Mouse (Mus musculus) stomach, embryonic 16.5 days (tissue): ENCODE results near the gene Hdac4. TPM values are rescaled to one million over a fixed set of nuclear protein-coding genes. Genes with fewer than 3 reads are reported as not detected.

Source experiments
- ATAC-seq: fragments of 200-750 bp; cut with Nextera tagmentation; 2 replicates; pipeline ENCODE4 v1.8.0; 2017; ENCODE audit warnings: moderate number of reproducible peaks, moderate TSS enrichment; ENCODE audit not compliant: insufficient read depth, low FRiP score
- H3K27ac ChIP-seq: fragments of 300-500 bp; sonication (generic); 2 replicates; pipeline ENCODE4 v1.5.1; 2014; ENCODE audit warnings: low read length
- H3K27me3 ChIP-seq: fragments of 300-500 bp; sonication (generic); 2 replicates; pipeline ENCODE4 v1.6.1; 2014; ENCODE audit warnings: low read length, control low read depth, mixed read lengths; ENCODE audit not compliant: control insufficient read depth, insufficient read depth
- H3K36me3 ChIP-seq: fragments of 300-500 bp; sonication (generic); 2 replicates; pipeline ENCODE4 v1.6.1; 2014; ENCODE audit warnings: low read length; ENCODE audit not compliant: control insufficient read depth, insufficient read depth
- H3K4me1 ChIP-seq: fragments of 300-500 bp; sonication (generic); 2 replicates; pipeline ENCODE4 v1.6.1; 2014; ENCODE audit warnings: low read length, control low read depth, mixed read lengths; ENCODE audit not compliant: control insufficient read depth, insufficient read depth
- H3K4me2 ChIP-seq: fragments of 300-500 bp; sonication (generic); 2 replicates; pipeline ENCODE4 v1.6.1; 2014; ENCODE audit warnings: low read depth, low read length, mixed read lengths
- H3K4me3 ChIP-seq: fragments of 300-500 bp; sonication (generic); replicated peaks from 2 replicates; pipeline ENCODE4 v1.5.1; 2014; ENCODE audit warnings: mild to moderate bottlenecking, low read length
- H3K9ac ChIP-seq: fragments of 300-500 bp; sonication (generic); 2 replicates; pipeline ENCODE4 v1.6.1; 2014; ENCODE audit warnings: low read length
- H3K9me3 ChIP-seq: fragments of 300-500 bp; sonication (generic); replicated peaks from 2 replicates; pipeline ENCODE4 v1.6.1; 2016; ENCODE audit warnings: low read length, control low read depth; ENCODE audit not compliant: control insufficient read depth
- WGBS: fragments of 180-500 bp; shearing (Covaris S2); extraction: QIAGEN DNeasy Blood & Tissue Kit; methylation state at CpG from one replicate; pipeline ENCODE4 v1.1.7; 2014; 5-methylcytosine and 5-hydroxymethylcytosine counted together
- polyA plus RNA-seq: library from polyadenylated mRNA; unstranded; fragments of >200 nt; fragmentation: Nextera tagmentation; extraction: Ambion mirVana; gene quantifications from 2 replicates; pipeline ENCODE4 v1.2.1, GENCODE M21; 2015

The Hdac4 gene
- polyA plus RNA-seq, 1 experiment from 2014 or later, result 15.7 TPM

DNA sequence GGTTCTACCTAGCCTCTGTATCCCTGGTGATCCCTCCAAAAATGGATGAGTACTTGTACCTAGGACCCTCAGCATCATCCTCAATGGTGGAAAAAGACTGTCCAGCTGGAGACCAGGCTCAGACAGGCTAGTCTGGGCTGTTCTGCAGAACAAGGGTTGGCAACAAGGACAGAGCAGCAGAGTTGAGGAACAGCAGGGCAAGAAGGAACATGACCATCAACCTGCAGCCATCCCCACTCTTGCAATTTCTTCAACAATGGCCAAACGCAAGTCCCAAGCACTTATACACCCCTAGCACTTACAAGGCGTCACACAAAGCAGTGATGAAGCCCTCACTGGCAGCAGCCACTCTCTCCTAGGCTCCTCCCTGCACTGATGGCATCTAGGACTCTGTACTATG lies 108.2 kb downstream of the Hdac4 start:
- Histone ChIP-seq H3K4me2 (no peak overlapping the region), H3K9me3 (no peaks in the 10 kb centered on the region), H3K27ac (no peak overlapping the region), H3K4me3 (no peak overlapping the region), H3K27me3 (no peaks in the 10 kb centered on the region), H3K36me3 (no peaks in the 10 kb centered on the region), H3K9ac (no peak overlapping the region), H3K4me1 (peaks cover 21% of the 10 kb centered on the region; the same call in 1 of the 2 replicates)
- no peak for ATAC-seq
- WGBS, result 64% methylated on average over 2 of the region's 2 CpGs

DNA sequence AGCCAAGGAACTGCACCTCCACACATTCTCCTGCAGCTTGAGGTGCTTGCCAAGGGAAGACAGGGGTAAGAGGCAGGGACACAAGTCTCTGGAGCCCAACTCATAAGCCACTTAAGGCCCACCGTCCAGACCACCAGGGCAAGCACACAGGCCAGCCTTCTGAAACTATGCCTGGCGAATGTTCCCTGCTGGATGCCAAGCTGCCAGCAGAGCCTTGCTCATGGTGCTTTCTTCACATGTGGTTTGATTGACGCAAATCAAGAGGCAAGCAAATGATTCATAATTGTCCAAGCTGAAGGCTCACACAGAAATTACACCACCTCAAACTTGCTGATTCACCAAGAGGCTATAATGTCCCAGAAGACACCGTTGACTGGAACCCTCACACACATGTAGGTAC lies 108.7 kb downstream of the Hdac4 start:
- Histone ChIP-seq H3K4me1 (peaks cover 21% of the 10 kb centered on the region; the same call in 1 of the 2 replicates), H3K4me2 (no peak overlapping the region), H3K27me3 (no peaks in the 10 kb centered on the region), H3K9ac (no peak overlapping the region), H3K36me3 (no peaks in the 10 kb centered on the region), H3K4me3 (no peak overlapping the region), H3K9me3 (no peaks in the 10 kb centered on the region), H3K27ac (no peak overlapping the region)
- 87% methylated on average over 4 of the region's 4 CpGs for WGBS
- ATAC-seq, result no peak

DNA sequence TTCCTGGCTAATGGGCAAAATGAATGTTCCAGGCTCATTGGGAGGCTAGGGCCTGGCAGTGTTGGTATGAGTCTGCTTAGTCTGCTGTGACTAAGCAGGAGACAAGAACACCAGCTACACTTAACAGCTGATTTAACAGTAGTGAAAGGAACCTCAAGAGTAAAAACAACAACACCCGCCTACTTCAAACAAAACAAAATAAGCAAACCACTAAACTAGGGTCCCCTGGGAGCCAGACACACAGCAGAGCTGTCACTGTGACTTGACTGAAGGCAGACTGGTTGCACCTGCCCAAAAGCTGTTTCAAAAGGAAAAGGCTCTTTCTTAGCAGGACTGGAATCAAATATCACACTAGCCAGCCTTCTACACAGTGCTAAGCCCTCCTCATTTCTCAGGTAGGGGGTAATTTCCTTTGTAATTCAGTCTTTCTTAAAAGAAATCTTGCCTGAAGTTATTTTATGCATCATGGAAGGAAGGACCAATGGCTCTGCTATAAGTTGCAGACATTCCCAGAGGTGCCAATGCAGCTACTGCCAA lies 109.2 kb downstream of the Hdac4 start:
- Histone ChIP-seq H3K9me3 (no peaks in the 10 kb centered on the region), H3K9ac (no peak overlapping the region), H3K27me3 (no peaks in the 10 kb centered on the region), H3K4me3 (no peak overlapping the region), H3K27ac (no peak overlapping the region), H3K4me2 (no peak overlapping the region), H3K4me1 (peaks cover 21% of the 10 kb centered on the region; the same call in 1 of the 2 replicates), H3K36me3 (no peaks in the 10 kb centered on the region)
- WGBS, result 73% methylated on average over 1 of the region's 1 CpGs
- ATAC-seq, result no peak

DNA sequence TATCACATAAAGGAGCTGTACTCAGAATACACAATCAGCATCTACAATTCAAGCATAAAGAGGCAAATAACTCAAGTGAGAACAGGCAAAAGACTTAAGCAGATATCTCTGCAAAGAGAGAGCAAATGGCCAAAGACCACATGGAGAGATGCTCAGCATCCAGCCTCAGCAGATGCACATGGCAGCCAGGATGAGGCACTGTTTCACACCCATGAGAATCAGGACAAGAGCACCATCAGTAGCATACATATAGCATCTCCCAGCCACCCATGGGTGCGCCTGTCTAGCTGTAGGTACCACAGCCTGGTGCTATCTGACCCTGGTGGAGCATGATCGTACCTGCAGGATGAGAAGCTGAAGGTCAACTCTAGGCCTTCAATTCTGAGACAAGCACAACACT lies 110.8 kb downstream of the Hdac4 start:
- Histone ChIP-seq H3K4me2 (no peak overlapping the region), H3K27me3 (no peaks in the 10 kb centered on the region), H3K9me3 (no peaks in the 10 kb centered on the region), H3K27ac (no peak overlapping the region), H3K36me3 (no peaks in the 10 kb centered on the region), H3K4me3 (no peak overlapping the region), H3K4me1 (peaks cover 27% of the 10 kb centered on the region), H3K9ac (no peak overlapping the region)
- no peak for ATAC-seq
- 90% methylated on average over 2 of the region's 2 CpGs for WGBS

DNA sequence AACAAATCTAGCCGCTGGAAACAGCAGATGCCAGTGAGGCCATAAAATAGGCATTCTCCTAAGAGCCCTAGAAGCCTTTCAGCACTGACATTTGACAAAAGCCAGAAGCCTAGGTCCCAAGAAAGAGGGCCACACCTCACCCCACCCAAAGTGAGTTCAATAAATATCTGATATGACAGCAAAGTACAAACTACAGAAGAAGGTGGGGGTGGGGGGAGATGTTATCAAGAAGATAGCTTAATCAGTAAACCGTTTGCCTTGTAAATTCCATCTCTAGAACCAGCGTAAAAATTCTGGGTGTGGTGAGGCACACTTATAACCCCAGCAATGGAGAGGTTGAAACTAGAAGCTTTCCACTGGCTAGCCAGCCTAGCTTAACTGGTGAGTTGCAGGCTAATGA lies 111.5 kb downstream of the Hdac4 start:
- no peaks in the 10 kb centered on the region for H3K36me3 ChIP-seq
- H3K27ac ChIP-seq, result 0 out of 2 replicates have a peak overlapping the region, but pooled peaks have one; percentile 2
- H3K27me3 ChIP-seq, result no peaks in the 10 kb centered on the region
- H3K9ac ChIP-seq, result no peak overlapping the region
- 21% methylated on average over 3 of the region's 3 CpGs for WGBS
- H3K9me3 ChIP-seq, result no peaks in the 10 kb centered on the region
- H3K4me1 ChIP-seq, result peaks cover 27% of the 10 kb centered on the region
- H3K4me3 ChIP-seq, result no peak overlapping the region
- H3K4me2 ChIP-seq, result no peak overlapping the region
- ATAC-seq, result peak; percentile 51; the same call in 1 of the 2 replicates

DNA sequence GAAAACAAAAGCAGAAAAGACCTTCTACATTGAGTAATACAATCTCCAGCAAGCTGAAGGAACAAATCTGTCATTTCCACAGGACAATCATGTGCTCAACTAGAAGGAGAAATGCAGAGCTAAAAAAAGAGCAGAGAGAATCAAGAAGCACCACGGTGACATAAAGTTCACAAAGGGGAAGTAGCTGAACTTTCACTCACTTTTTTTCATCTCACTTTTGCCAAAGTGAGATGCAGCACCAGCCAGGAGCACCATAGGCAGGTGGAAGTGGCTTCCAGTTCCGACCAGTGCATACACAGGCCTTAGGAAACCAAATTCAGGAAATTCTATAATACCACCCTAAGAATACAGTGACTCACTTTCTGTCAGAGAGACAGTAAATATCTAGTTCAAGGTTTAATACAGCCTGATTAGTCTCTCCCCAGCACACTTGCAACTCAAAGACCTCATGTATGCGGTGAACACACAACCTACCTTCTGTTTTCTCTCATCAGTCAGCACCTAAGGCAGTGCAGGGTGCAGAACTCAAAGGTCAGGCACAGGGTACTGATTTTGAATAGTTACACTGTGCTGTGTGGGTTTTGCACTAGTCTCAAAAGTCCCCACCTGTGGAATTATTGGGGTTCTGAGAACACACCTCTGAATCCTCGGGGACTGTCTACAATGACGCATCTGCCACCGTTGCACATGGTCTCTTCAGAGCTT lies 112.5 kb downstream of the Hdac4 start:
- Histone ChIP-seq H3K36me3 (no peaks in the 10 kb centered on the region), H3K9me3 (no peaks in the 10 kb centered on the region), H3K4me3 (no peak overlapping the region), H3K27ac (peak overlapping the region; percentile 7; the same call in 1 of the 2 replicates), H3K27me3 (no peaks in the 10 kb centered on the region), H3K9ac (no peak overlapping the region), H3K4me2 (no peak overlapping the region), H3K4me1 (peaks cover 27% of the 10 kb centered on the region)
- 54% methylated on average over 6 of the region's 6 CpGs for WGBS
- ATAC-seq, result no peak

DNA sequence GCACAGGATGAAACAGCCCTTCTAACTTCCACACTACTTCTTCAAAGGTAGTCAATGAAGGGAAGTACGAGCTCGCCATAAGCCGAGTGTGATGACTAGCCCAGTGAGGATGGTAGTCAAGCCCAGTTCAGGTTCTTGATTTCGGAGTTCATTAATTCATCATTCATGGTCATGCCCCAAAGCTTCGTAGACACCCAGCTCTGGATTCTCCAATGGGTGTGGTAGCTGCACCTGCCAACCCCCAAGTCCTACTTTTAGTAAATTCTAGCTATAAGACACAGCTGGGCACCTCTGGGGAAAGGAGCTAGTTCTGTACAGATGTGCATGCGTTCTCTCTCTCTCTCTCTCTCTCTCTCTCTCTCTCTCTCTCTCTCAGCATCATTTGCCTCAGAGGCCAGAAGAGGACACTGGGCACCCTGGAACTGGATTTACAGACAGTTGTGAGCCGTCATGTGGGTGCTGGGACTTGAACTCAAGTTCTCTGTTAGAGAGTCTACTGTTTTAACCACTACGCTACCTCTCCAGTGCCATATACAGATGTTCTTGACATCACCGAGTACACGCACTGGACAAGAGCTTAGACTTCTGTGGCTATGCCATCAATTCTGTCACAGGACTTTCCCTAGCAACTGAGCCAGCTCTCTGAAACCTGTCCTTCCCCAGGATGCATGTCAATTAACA lies 113.2 kb downstream of the Hdac4 start:
- WGBS, result 89% methylated on average over 10 of the region's 10 CpGs
- Histone ChIP-seq H3K27me3 (no peaks in the 10 kb centered on the region), H3K9ac (no peak overlapping the region), H3K4me3 (no peak overlapping the region), H3K4me2 (no peak overlapping the region), H3K4me1 (peaks cover 23% of the 10 kb centered on the region), H3K36me3 (no peaks in the 10 kb centered on the region), H3K9me3 (no peaks in the 10 kb centered on the region), H3K27ac (no peak overlapping the region)
- ATAC-seq, result no peak

DNA sequence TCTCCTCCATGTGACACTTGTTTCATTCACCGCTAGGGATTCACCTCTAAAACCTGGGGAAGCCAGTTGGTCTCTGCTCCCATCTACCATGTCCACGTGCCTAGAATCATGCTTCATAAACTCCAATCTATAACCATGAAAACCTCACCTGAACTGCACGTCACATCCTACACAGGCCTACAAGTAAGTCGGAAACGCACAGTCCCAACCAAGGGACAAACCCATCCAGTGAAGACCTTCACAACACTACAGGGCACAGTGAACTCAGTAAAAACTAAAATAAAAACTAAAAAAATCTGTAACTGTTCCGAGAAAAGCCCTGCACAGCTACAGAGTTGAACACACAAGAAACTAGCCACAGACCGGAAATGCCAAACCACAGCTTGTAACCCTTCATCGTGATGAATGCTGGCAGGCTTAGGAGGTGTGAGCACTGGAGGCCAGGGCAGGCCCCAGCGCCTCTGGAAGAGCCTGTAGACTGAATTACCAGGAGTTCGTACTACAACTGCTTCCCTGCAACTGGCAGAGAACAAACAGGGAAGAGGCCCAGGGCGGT lies 115.4 kb downstream of the Hdac4 start:
- Histone ChIP-seq H3K27ac (no peak overlapping the region), H3K4me3 (no peak overlapping the region), H3K4me1 (peaks cover 20% of the 10 kb centered on the region), H3K27me3 (no peaks in the 10 kb centered on the region), H3K9me3 (no peaks in the 10 kb centered on the region), H3K4me2 (no peak overlapping the region), H3K9ac (no peak overlapping the region), H3K36me3 (no peaks in the 10 kb centered on the region)
- WGBS, result 67% methylated on average over 11 of the region's 11 CpGs
- ATAC-seq, result no peak

DNA sequence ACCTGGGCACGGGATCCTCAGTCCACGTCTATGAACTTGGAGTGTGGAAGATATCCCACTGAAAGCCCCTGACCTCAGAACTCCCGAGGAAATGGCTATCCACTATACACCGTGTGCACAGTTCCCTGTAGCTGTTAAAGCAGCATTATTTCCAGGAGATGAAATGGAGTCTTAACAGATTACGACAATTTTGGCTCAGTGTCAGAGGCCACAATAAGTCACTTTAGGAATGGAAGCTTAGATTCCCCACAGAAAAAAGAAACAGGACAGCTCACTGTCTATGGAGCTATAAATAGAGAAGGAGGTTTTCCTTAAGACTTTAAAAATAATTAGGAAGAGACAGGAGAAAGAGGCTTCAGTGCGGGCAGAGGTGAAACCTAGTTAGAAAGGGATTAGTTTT lies 120.2 kb downstream of the Hdac4 start:
- Histone ChIP-seq H3K4me3 (no peak overlapping the region), H3K9ac (no peak overlapping the region), H3K27me3 (no peaks in the 10 kb centered on the region), H3K9me3 (no peaks in the 10 kb centered on the region), H3K27ac (no peak overlapping the region), H3K4me2 (no peak overlapping the region), H3K36me3 (no peaks in the 10 kb centered on the region), H3K4me1 (peaks cover 11% of the 10 kb centered on the region)
- 51% methylated on average over 6 of the region's 6 CpGs for WGBS
- no peak for ATAC-seq
